Mouse (Mus musculus) heart, postnatal 14 days (tissue): ENCODE results near the gene BC034090. TPM values are rescaled to one million over a fixed set of nuclear protein-coding genes. Genes with fewer than 3 reads are reported as not detected.
A peak's percentile ranks its signal among the peaks of the same experiment; 100 is the strongest.

Experiments used
- DNase-seq, 2 experiments: peaks; one replicate each; pipeline ENCODE4 v3.0.0; 2021 to 2022
- intact Hi-C: fragments of 180-260 bp; cut with DNase I; formaldehyde crosslinking; loops from one replicate; pipeline ENCODE4 v1.15.1; 2025
- total RNA-seq, 2 experiments: library from RNA; stranded (reverse); gene quantifications; 2 replicates each; pipeline ENCODE4 v1.2.3; 2021

Gene BC034090
- total RNA-seq, 2 experiments from 2014 or later, result 35.9 to 41.2 TPM

- peak; percentile 48 to 56 for DNase-seq
- intact Hi-C loops, result loop anchor here (1.0 to 10.0 kb wide), 2 partner anchors 194 to 437 kb away; no protein-coding TSS in a partner anchor
Measured at GRCm38 (mm10) chr1:155222101-155222669, 22.1 kb downstream of the BC034090 start.

- no peak for DNase-seq
- intact Hi-C loops, result loop anchor here (1.0 to 5.0 kb wide), 3 partner anchors 77 to 170 kb away; partner anchors contain the start of gene Ier5
Measured at GRCm38 (mm10) chr1:155218924-155219323, 25.3 kb downstream of the BC034090 start.

- intact Hi-C loops, result loop anchor here (1.0 to 5.0 kb wide), 3 partner anchors 76 to 169 kb away; partner anchors contain the start of gene Ier5
- peak; percentile 60 to 70 for DNase-seq
Measured at GRCm38 (mm10) chr1:155217865-155218541, 26.2 kb downstream of the BC034090 start.

- no peak for DNase-seq
- intact Hi-C loops, result loop anchor here (5.0 kb wide), 2 partner anchors 75 to 120 kb away; partner anchors contain the start of gene Ier5
Measured at GRCm38 (mm10) chr1:155216844-155217243, 27.4 kb downstream of the BC034090 start.

GRCm38 (mm10) chr1:155216313-155216712, 27.9 kb downstream of the BC034090 start:
- DNase-seq, result no peak
- intact Hi-C loops, result loop anchor here (5.0 kb wide), 2 partner anchors 74 to 119 kb away; partner anchors contain the start of gene Ier5

- no peak for DNase-seq
- intact Hi-C loops, result loop anchor here (5.0 kb wide), 2 partner anchors 73 to 118 kb away; partner anchors contain the start of gene Ier5
Measured at GRCm38 (mm10) chr1:155215066-155215764, 29.0 kb downstream of the BC034090 start.

GRCm38 (mm10) chr1:155213912-155214311, 30.3 kb downstream of the BC034090 start:
- no peak for DNase-seq
- intact Hi-C loops, result loop anchor here (2.0 kb wide), 1 partner anchor 49 kb away; no protein-coding TSS in a partner anchor

GRCm38 (mm10) chr1:155212936-155213774, 31.1 kb downstream of the BC034090 start:
- intact Hi-C loops, result loop anchor here (2.0 kb wide), 1 partner anchor 48 kb away; no protein-coding TSS in a partner anchor
- DNase-seq, result peak; percentile 54 to 68

- intact Hi-C loops, result loop anchor here (2.0 kb wide), 1 partner anchor 48 kb away; no protein-coding TSS in a partner anchor
- peak in 1 of 2 experiments; percentile 57 for DNase-seq
Measured at GRCm38 (mm10) chr1:155212493-155212892, 31.8 kb downstream of the BC034090 start.

- no peak for DNase-seq
- intact Hi-C loops, result loop anchor here (2.0 kb wide), 1 partner anchor 47 kb away; no protein-coding TSS in a partner anchor
Measured at GRCm38 (mm10) chr1:155212081-155212480, 32.2 kb downstream of the BC034090 start.

GRCm38 (mm10) chr1:155211017-155211416, 33.2 kb downstream of the BC034090 start:
- intact Hi-C loops, result no loop called here
- DNase-seq, result no peak

GRCm38 (mm10) chr1:155210011-155210763, 34.1 kb downstream of the BC034090 start:
- peak; percentile 65 to 66 for DNase-seq
- intact Hi-C loops, result no loop called here

GRCm38 (mm10) chr1:155207859-155208258, 36.4 kb downstream of the BC034090 start:
- DNase-seq, result no peak
- intact Hi-C loops, result no loop called here

GRCm38 (mm10) chr1:155205822-155206660, 38.2 kb downstream of the BC034090 start:
- peak in 1 of 2 experiments; percentile 46 for DNase-seq
- intact Hi-C loops, result no loop called here

GRCm38 (mm10) chr1:155205311-155205710, 38.9 kb downstream of the BC034090 start:
- DNase-seq, result no peak
- intact Hi-C loops, result no loop called here

GRCm38 (mm10) chr1:155204560-155205162, 39.6 kb downstream of the BC034090 start:
- intact Hi-C loops, result no loop called here
- no peak for DNase-seq

- intact Hi-C loops, result no loop called here
- no peak for DNase-seq
Measured at GRCm38 (mm10) chr1:155203954-155204353, 40.3 kb downstream of the BC034090 start.

GRCm38 (mm10) chr1:155203101-155203500, 41.1 kb downstream of the BC034090 start:
- intact Hi-C loops, result no loop called here
- no peak for DNase-seq
